Mouse (Mus musculus) myocyte (in vitro differentiated cells): Measurements from ENCODE around the gene Samd8.

Experiments used
- MAX ChIP-seq: IDR thresholded peaks from one replicate; pipeline ENCODE4 v1.6.1; 2011; ENCODE audit warnings: low read depth, mild to moderate bottlenecking, control low read depth
- POLR2A ChIP-seq: IDR thresholded peaks from one replicate; pipeline ENCODE4 v1.6.1; 2011; ENCODE audit warnings: low read depth, mild to moderate bottlenecking, control low read depth, moderate library complexity; ENCODE audit not compliant: insufficient read length
- POLR2AphosphoS2 ChIP-seq: IDR thresholded peaks from one replicate; pipeline ENCODE4 v1.6.1; 2011; ENCODE audit warnings: low read depth, control low read depth; ENCODE audit not compliant: insufficient read length
- TCF3 ChIP-seq: IDR thresholded peaks from one replicate; pipeline ENCODE4 v1.6.1; 2011; ENCODE audit warnings: low read depth, control low read depth; ENCODE audit not compliant: insufficient read length
- USF1 ChIP-seq: IDR thresholded peaks from one replicate; pipeline ENCODE4 v1.6.1; 2011; ENCODE audit warnings: low read depth, mild to moderate bottlenecking, control low read depth, moderate library complexity

- TF ChIP-seq TCF3 (no peak), POLR2A (peak; percentile 92), POLR2AphosphoS2 (peak; percentile 90), MAX (no peak), USF1 (no peak)
Measured at GRCm38 (mm10) chr14:21750008-21750880, at the start of gene Samd8.
